Mouse (Mus musculus) liver, embryonic 14.5 days (tissue): ENCODE measurements around the gene Srgap2.

Source experiments
- CTCF ChIP-seq: IDR thresholded peaks from 2 replicates; pipeline ENCODE4 v1.5.1; 2016; ENCODE audit warnings: antibody characterized with exemption, low read depth, control low read depth
- EP300 ChIP-seq: IDR thresholded peaks from 2 replicates; pipeline ENCODE4 v1.6.1; 2016; ENCODE audit warnings: antibody characterized with exemption, low read depth

DNA sequence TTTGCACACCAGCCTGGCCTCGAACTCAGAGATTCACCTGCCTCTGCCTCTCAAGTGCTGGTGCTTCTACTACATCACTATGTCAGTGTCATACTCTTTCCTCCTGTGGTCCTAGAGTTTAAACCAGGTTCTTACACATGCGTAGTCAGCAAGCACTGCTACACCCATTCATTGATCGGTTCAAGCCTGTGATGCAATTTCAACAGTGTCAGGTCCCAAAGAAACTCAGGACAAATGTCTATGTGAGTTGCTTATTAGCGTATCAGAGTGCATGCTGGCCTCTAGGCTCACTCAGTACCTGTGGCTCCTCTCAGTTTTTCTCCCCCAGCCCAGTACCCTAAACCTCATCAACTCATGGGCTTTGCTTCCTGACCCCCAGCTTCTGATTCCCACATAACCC, 43.2 kb upstream of the Srgap2 start:
- TF ChIP-seq EP300 (no peak), CTCF (no peak)
